Mouse (Mus musculus): ENCODE results near the gene Timm22. TPM values are rescaled to one million over a fixed set of nuclear protein-coding genes. Genes with fewer than 3 reads are reported as not detected.

Timm22 gene
- 10 to 100 TPM; 37.9 to 53.7 TPM for total RNA-seq (2021)
- polyA plus RNA-seq (2012; rRNA removed): 13.8 and 21.4 TPM in 2 replicates
- long read RNA-seq, transcript Timm22-201 (4 exons, 2,817 nt): major isoform, 43 of 49 reads
- long read RNA-seq, partial matches to known transcripts: 0 of 49 reads
- long read RNA-seq, other reads (novel, unspliced or antisense): 4 of 49 reads

DNA sequence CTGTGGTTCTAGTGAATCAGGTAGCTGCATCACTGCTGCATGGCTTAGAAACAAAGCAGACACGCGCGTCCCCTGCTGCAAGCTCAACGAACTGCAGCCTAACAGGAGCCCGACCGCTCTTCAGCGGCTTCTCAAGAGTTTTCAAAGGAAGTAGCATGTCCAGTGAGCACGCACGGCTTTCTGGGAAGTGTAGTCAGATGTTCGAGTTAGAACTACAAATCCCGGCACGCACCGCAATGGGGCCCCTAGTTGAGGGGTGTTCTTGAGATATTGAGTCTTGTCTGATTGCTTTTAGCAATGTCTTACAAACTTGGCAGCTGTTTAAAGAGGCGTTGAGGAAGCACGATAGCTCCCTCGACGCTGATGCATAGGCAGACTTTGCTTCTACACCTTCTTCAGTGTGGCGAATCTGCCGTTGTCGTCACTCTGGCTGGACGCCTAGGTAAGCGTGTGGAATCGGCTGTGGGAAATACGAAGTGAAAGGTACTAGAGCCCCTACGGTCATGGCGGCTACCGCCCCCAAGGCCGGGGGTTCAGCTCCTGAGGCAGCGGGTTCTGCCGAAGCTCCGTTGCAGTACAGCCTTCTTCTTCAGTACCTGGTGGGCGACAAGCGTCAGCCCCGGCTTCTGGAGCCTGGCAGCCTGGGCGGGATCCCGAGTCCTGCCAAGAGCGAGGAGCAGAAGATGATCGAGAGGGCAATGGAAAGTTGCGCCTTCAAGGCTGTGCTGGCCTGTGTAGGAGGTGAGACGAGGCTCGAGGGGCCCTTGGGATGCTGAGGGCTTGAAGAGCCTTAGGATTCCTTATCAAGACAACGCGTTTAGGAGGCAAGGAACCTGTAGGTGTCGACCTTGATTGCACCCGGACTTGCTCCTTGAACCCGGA is at the start of gene Timm22:
Gene Timm22, plus strand, starts transcription at position 251 of the 882 bp plus-strand sequence.
- peak; percentile 96 for DNase-seq

DNA sequence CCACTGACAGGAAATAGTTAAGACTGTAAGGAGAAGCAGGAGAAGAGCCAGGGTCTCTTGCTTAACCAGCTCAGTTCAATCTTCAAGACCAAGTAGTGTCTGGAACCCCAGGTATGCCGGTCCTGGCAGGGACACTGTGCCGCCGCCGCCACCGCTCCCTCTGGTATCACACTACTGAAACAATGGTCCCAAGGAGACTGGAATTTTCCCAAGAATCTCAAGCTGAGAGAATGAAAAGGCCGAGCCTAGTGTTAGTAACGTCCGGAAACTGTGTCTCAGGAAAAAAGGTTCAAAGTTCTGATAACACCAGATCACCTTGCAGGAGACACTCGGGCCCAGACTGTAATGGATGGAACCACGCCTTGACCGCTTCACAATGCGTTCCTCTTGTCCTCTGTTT is 49.3 kb upstream of the Timm22 start:
- DNase-seq: no peak

DNA sequence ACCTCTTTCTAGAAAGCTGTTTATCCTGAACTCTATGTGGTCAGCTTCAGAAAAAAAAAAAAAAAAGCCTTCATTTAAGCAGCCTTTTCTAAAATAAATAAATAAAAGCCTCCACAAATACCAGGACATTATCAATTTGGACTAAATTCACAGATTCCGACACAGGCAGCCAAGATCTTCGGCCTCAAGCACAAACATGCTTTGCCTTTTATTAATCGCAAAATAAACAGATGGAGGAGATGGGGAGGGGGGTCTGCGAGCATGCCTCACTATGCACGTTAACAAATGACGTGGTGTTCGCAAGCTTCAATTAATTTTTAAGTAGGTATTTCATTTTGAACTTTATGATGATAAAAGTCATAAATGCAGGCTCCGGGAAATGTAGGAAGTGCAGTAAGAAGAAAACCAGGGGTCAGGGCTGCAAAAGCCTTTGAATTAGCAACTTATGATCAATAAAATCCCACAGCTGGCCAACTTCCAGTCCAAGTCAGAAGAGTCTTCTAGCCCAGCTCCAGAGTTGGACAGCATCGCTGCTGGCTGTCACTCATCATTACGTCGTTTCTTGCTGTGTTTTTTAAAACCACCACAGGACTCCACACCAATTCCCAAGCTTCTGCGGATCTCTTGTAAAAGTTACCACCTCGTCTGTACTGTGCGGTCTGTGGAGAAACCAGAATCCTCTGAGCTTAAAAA is 48.0 kb upstream of the Timm22 start:
- no peak for DNase-seq

DNA sequence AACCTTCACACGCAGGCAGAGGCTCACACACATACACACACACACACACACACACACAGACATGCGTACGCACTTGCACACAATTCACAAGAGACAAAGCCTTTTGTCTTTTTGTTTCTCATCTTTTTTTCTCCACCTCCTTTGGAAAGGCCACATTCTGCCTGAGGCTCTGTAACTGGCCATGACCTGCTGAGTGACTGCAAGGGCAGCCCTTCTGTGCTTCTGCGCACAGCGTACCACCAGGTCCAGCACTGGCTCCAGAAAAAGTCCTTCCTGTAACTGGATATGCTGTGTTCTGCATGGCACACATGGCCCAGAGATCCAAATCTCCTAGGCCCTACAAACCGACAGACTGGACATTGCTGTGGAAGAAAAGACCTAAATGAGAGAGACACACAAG is 46.5 kb upstream of the Timm22 start:
- DNase-seq: peak; percentile 48

DNA sequence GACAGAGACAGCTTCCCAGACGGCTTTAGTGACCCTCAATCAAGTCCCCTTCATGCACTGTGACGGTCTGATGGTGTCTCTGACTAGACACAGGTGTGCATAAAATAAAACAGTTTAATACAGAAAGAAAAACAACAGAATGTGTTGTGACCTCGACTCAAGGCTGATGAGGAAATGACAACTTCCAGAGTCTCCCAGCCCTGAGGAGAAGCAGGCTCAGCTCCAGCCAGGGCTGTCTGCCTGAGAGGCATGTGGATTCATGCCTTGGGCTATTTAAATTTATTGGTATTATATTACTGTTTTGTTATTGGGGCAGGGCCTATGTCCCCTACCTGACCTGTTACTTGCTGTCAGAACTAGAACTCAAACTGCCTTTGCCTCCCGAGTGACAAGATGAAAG is 45.3 kb upstream of the Timm22 start:
- peak; percentile 62 for DNase-seq

DNA sequence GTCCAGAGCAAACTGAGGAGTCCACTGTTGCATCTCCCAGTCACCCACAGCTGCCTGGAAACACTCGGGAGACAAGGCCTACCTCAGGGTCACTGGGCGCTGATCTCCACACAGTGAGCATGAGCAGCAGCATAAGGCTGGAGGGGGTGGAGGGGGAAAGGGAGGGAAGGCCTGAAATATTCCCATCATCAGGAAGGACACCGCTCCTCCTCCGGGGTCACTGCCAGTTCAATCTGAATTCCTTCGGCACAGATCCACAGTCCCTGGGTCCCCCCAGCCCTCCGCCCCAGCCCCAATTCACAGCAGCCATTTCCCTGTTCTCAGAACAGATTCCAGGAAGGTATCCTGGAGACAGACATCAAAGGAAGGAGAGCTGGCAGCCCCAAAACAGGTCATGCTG is 43.6 kb upstream of the Timm22 start:
- DNase-seq: peak; percentile 75

DNA sequence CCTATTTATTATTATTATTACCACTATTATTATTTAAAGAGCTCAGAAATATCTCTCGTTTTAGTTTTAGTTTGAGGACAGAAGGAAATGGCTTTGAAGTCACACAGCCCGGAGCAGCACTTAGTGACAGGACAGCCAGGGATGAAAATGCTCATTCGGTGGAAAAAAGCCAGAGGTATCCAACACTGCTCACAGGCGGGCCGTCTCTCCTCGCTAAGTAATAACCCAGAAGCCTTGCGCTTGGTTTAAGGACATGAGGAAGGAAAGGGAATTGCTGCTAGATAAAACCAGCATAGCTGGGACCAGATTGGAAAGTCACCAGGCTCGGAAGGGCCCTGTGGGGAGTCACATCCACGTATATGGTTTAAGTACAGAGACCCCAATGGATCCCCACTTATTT is 43.1 kb upstream of the Timm22 start:
- no peak for DNase-seq

DNA sequence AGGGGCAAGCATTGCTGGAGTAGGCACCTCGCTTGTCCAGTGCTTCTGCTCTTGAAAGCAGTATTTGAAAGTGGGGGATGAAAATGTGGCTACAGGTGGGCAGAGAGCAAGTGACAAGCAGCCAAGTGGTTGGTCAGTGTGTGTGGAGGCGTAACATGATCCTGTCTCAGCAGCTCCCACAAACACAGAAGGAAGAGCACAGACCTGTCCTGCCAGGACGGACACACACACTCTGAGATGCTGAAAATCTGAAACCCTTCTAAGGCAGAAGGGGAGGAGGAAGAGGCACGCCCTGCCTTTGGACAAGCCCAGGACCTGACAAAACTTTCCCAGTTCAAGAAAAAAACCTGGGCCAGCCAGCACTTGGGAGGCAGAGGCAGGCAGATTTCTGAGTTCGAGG is 42.7 kb upstream of the Timm22 start:
- DNase-seq: no peak

DNA sequence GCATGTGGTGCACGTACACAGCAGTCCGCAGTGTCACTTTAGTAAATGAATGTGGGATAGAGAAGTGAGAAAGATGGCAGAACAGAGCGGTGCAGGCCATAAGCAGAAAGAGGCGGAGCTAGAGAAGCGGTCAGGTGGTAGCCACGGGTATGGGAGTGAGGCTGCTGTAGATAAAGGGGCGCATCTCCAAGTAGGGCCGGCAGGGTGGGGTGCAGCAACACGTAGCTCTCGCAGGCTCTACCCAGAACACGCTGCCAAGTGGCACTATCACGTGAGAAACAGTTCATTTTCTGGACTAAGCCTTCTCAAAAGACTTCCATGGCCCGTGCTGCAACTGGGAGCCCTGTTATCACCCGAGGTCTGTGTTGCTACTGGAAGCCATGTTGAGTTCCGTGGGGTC is 40.0 kb upstream of the Timm22 start:
- DNase-seq: no peak

DNA sequence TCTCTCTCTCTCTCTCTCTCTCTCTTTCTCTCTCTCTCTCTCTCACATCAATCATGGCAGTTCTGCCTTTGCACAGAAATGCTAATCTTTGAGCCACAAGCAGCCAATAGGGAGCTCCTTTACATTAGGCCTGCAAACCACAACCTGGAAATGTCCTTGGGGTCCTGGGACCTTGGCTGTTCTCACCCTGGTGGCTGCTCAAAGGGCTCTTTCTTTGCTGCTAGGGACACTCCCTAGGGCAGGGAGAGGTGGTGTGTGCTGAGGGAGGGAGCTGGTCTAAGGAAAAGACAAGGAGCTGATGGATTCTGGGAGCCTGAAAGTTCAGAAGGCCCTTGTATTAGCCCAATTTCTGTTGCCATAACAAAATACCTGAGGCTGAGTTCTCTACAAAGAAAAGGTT is 36.3 kb upstream of the Timm22 start:
- no peak for DNase-seq

DNA sequence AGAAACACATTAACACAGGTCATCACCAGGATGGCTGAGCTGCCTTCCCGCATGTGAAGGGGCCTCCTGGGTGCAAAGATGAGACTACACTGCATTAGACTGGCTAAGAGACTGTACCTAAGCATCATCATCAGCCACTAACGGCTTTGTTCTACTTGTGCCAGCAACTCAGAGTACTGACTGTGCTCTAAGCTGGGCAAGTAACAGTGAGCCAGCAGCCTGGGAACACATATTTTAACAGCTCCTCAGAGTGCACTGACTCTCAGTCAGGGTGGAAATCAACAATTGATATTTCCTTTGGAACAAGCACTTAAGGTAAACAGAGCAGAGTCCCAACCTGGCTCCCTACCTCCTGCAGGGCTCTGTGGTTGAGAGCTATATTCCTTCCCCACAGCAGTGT is 34.6 kb upstream of the Timm22 start:
- DNase-seq: no peak

DNA sequence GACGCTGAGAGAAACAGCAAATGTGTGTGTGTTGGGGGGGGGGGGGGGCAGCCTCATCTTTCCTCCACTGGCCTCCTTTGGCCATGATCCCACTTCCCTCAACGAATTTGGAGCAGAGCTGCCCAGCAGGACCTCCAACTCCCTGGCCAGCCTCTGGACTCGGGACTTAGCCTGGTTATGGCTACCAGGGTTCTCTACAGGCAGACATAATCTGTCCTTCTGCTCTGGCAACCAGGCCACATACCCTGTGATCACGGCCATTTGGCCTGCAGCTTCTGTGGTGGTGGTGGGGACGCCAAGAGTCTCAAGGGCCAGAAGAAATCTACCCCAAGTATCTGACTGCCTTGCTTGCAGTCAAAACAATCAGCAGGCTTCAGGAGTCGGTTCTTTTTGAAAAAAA is 34.2 kb upstream of the Timm22 start:
- no peak for DNase-seq

DNA sequence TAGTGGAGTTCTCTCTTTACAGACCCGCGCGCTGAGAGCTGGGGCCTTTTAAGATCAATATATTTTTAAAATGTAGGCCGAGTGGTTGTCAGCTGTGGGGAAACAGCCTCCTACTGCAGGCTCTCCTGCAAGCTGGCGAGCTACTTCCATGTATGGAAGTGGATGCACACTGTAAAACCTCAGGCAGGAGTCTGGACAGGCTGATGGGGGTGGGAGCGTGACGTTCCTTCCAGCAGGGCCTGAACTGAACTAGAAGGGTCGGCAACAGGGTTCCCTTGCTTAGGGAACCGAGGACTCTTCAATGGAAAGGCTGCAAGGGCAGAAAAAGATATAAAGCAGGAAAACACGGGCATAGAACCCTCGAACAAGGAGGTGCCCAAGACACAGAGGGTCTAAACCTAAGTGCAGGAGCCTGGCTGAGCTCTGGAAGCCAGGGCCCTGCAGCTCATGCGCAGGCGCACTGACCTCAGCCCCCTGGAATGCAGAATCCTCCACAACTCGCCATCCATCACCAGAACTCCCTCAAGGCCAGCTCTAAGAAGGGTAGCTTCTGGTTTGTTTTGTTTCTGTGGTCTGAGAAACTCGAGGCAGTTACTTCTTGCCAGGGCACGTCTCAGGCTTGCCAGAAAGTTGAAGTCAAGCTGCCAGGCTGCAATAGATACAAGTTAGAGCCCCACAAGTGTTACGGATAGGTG is 32.1 kb upstream of the Timm22 start:
- DNase-seq: peak; percentile 91

DNA sequence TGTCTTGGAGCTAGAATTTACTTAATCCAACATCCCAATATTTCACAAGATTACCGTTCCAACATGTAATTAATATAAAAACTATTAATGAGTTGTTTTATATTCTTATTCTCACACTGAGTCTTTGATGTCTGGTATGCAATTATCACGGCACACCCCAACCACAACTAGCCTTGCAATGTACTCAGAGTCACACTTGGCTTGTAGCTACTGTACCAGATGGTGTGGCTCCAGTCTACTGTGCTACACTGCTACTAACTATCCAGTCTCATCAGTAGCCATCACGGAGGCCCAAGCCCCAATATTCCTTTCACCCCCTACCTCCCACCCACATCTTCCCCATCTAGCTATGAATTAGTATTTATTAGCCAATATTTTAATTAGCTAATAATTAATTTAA is 30.3 kb upstream of the Timm22 start:
- no peak for DNase-seq

DNA sequence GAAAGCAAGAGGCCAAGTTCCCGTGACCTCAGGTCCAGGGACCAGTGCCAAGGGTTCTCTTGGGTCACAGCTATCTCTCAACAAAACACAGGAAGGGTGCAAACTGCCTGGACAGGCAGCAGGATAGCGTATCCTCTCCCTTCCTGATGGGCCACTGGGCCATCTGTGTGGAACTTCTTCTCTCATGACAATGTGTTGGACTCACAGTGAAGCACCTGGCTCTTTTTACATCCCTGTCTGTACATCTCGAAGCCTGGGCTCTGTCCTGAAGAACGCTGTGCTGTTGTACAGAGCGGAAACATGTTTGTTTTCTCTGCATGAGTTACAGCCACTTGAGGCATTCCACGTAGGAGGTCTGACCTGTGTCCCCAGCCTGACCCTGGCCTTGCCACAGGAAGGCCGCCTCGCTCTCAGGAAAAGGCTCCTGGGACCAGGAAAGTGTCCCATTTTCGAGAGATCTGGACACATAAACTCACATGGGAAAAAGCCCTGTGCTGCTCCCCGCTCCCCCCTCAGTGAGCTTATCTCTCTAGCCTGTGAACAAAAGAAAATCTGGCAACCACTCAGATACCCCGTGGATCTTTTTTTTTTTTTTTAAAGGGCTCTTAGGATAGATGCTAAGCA is 26.7 kb upstream of the Timm22 start:
- DNase-seq: peak; percentile 78

DNA sequence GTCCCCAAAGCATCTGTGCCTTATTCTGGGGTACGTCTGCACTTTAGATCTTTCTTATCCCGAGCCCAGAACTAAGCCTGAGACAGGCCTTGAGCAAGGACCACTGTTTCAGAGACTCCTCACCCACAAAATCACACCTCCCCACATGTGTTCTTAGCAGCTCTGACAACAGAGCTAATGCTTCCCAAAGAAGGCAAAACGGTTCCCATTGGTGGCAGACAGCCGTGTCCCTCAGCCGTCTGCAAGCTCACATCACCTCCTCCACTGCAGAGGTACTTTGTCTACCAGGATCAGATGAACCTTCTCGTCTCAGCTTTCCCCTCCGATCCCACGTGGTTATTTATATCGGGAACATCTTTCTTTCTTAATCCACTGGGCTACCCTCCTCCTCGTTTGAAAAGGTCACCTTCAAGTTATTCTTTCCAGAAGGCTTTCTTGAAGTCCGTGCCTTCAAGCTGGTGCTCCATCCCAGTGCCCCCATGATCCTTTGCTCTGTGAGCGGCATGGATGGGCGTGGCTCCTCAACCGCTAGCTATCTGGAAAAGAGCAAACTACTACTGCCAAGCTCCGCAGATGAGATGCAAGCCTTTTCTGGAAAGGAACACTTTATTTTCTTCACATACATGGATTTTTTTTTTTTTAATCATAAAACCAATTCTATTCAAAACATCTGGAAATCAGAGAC is 25.4 kb upstream of the Timm22 start:
- DNase-seq: no peak

DNA sequence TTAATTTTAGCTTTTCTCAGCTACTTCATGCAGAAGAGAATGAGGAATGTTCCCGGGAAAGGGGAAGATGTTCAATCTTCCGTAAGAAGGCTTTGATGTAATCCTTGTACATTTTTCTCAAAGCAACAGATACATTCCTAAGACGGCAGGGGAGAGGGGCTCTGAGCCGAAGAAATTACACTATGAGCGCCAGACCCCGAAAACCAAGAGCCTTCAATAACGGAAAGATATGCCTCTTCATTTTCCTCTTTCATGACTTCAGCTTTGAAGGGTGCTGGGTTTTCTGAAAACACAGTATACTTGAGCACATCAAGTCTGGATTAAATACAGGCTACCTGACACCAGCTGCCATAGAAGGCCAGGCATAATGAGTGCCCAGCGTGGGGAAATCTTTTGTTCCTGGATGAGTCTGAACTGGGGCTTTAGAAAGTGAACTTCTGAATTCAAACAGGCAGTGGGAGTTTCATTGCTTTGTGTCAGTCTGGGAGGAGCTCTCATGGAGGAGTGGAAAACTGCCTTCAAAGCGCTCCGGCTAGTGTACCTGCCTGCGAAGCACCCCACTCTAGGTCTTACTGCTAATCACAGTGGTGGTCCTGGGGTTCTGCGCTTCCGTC is 23.9 kb upstream of the Timm22 start:
- DNase-seq: no peak

DNA sequence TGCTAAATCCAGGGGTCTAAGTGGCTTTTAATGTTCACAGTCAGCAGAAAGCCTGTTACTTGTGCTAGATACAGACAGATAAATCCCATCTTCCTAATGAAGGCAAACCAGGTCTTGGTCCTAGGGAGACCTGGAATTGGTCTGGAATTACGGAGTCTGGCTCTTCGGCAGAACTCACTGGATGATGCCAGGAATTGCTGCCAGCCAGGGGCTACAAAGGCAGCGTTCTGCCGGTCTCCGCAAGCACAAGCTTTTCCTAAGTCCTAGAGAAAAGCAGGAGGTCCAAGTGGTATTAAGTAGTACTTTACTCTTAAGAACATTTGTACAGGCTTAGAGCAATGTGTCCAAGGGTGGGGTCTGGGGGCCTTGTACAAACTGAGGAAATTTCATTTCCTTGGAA is 22.4 kb upstream of the Timm22 start:
- no peak for DNase-seq

DNA sequence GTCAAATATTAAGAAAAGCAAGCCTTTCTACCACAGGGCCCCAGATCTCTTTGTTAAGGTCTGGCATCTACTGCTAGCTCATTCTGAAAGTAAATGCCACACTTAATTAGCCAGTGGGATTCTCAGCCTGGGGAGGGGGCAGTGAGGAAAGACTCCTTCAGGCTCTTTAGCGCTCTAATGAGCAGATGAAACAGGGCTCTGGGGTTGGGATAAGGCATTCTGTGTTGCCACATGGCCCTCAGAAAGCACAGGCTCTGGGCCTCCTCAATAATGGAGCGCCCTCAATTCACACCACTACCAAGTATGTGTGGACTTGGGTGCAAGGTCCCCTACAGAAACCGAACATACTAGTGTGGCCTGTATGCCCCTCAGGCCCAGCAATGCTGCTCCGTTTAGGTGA is 21.7 kb upstream of the Timm22 start:
- DNase-seq: no peak

DNA sequence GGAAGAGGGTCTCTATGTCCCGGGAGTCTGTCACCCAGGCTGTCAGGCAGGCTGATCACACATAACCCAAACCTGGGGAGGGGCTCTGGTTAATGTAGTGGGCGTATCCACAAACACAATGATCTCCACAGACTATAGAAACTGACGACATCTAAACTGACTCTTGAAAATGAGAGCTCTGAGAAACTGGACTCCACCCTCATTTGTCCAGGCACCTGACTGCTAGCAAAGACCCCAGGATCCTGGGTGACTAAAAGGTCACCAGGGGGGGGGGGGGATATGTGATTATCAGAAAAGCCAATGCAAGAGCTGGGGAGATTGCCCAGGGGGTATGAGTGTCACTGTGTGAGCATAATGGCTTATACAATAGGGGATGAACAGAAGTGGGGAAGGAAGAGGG is 21.0 kb upstream of the Timm22 start:
- no peak for DNase-seq

DNA sequence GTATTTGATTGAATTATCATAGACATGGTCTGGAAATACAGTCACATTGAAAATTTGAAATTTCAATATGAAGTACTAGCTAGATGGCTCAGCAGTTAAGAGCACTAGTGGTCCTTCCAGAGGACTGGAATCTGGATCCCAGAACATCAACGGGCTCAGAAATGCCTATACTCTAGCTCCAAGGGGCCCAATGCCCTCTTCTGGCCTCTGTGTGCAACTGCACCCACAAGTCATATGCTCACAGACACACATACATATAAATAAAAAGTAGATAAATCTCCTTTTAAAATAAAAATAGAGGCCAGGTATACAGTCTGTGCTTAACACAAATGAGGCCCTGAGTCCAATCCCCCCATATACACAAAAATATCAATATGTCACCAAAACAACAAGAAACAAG is 19.7 kb upstream of the Timm22 start:
- DNase-seq: no peak
